Mouse (Mus musculus): ENCODE measurements around the gene Blm.

Blm gene

GRCm38 (mm10) chr7:80439789-80440488 lies 95.0 kb downstream of the Blm start:
- no peak for DNase-seq (ENCODE audit: low read depth, low spot score)

GRCm38 (mm10) chr7:80439032-80439760 lies 95.7 kb downstream of the Blm start:
- DNase-seq (ENCODE audit: low read depth, low spot score): no peak

GRCm38 (mm10) chr7:80436571-80436970 lies 98.3 kb downstream of the Blm start:
- no peak for DNase-seq (ENCODE audit: low read depth, low spot score)

- DNase-seq (ENCODE audit: low read depth, low spot score): no peak
These were observed 99.3 kb downstream of the Blm start for GRCm38 (mm10) chr7:80435594-80435993.

GRCm38 (mm10) chr7:80429661-80430060 lies 105.3 kb downstream of the Blm start:
- DNase-seq (ENCODE audit: low read depth, low spot score): no peak

GRCm38 (mm10) chr7:80427730-80428129 lies 107.2 kb downstream of the Blm start:
- no peak for DNase-seq (ENCODE audit: low read depth, low spot score)

GRCm38 (mm10) chr7:80426363-80426762 lies 108.6 kb downstream of the Blm start:
- DNase-seq (ENCODE audit: low read depth, low spot score): peak; percentile 20

- peak; percentile 51 for DNase-seq (ENCODE audit: low read depth, low spot score)
These were observed 110.2 kb downstream of the Blm start for GRCm38 (mm10) chr7:80424722-80425121.

- DNase-seq (ENCODE audit: low read depth, low spot score): no peak
These were observed 112.0 kb downstream of the Blm start for GRCm38 (mm10) chr7:80422759-80423480.

- DNase-seq (ENCODE audit: low read depth, low spot score): no peak
These were observed 113.3 kb downstream of the Blm start for GRCm38 (mm10) chr7:80421576-80421975.

GRCm38 (mm10) chr7:80420586-80420985 lies 114.3 kb downstream of the Blm start:
- DNase-seq (ENCODE audit: low read depth, low spot score): no peak

GRCm38 (mm10) chr7:80419278-80419677 lies 115.6 kb downstream of the Blm start:
- DNase-seq (ENCODE audit: low read depth, low spot score): peak; percentile 22

- no peak for DNase-seq (ENCODE audit: low read depth, low spot score)
These were observed 116.9 kb downstream of the Blm start for GRCm38 (mm10) chr7:80418036-80418435.

GRCm38 (mm10) chr7:80417601-80418000 lies 117.3 kb downstream of the Blm start:
- no peak for DNase-seq (ENCODE audit: low read depth, low spot score)

- no peak for DNase-seq (ENCODE audit: low read depth, low spot score)
These were observed 118.0 kb downstream of the Blm start for GRCm38 (mm10) chr7:80416969-80417368.

- DNase-seq (ENCODE audit: low read depth, low spot score): no peak
These were observed 120.5 kb downstream of the Blm start for GRCm38 (mm10) chr7:80414303-80414855.

GRCm38 (mm10) chr7:80413512-80414302 lies 121.2 kb downstream of the Blm start:
- DNase-seq (ENCODE audit: low read depth, low spot score): no peak

- DNase-seq (ENCODE audit: low read depth, low spot score): no peak
These were observed 122.1 kb downstream of the Blm start for GRCm38 (mm10) chr7:80412781-80413180.

GRCm38 (mm10) chr7:80412279-80412678 lies 122.6 kb downstream of the Blm start:
- DNase-seq (ENCODE audit: low read depth, low spot score): no peak

- DNase-seq (ENCODE audit: low read depth, low spot score): no peak
These were observed 124.5 kb downstream of the Blm start for GRCm38 (mm10) chr7:80410380-80410779.

- DNase-seq (ENCODE audit: low read depth, low spot score): no peak
These were observed 127.2 kb downstream of the Blm start for GRCm38 (mm10) chr7:80407712-80408111.

All from A20 (cell line).